Mouse (Mus musculus): ENCODE measurements around the gene Spast. TPM values are rescaled to one million over a fixed set of nuclear protein-coding genes. Genes with fewer than 3 reads are reported as not detected.

Gene Spast
- polyA plus RNA-seq, 1 experiment from 2014 or later: 41.1 TPM

DNA sequence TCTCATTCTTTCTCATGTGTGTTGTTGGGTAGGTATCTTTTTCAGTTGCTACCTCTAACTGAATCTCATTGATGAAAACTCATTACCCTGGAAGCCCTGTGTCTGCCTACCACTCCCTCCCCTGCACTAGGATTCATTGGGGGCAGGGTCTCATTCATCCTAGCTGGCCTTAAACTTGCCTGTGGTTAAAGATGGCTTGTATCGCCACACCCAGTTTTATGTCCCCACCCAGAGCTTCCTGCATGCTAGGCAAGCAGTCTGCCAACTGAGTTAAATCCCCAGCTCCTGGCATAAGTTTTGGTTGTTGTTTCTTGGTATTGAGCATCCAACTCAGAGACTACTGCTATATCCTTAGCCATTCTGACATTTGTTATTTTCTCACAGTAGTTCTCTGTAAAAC is 24.8 kb downstream of the Spast start:
- Histone ChIP-seq H3K36me3 (ENCODE audit: control insufficient read depth, insufficient read depth, low read length) (peaks cover 2% of the 10 kb centered on the region; the same call in 1 of the 2 replicates), H3K4me2 (ENCODE audit: low read depth, low read length, severe bottlenecking) (no peak overlapping the region), H3K27ac (ENCODE audit: low read depth, low read length) (no peak overlapping the region), H3K4me1 (replicated peaks; ENCODE audit: control insufficient read depth, insufficient read depth, low read length) (no peaks in the 10 kb centered on the region), H3K9ac (ENCODE audit: low read length) (no peak overlapping the region), H3K9me3 (ENCODE audit: control insufficient read depth, low read length) (no peaks in the 10 kb centered on the region), H3K27me3 (ENCODE audit: control insufficient read depth, insufficient read depth, low read length) (no peaks in the 10 kb centered on the region), H3K4me3 (ENCODE audit: low read depth, low read length) (no peak overlapping the region)
- WGBS: 92% methylated on average over 1 of the region's 1 CpGs
- ATAC-seq (replicated peaks; ENCODE audit: low FRiP score) (no peak), DNase-seq (ENCODE audit: low spot score) (no peak)

DNA sequence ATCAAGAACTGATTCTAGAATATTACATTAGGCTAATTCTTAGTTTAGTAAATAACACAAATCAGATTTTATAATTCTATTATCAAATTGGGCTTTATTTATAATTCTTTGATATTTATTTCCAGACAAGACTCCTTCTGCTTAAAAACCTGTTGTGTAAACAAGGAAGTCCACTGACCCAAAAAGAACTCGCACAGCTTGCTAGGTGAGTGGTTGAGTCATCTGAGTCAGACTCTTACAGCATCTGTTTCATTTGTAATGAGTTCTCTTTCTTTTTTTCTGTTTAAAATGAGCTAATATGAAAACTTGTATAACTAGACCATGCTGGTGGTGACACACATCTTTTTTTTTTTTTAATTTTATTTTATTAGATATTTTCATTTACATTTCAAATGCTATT is 38.1 kb downstream of the Spast start:
- no peak overlapping the region for H3K4me2 ChIP-seq (ENCODE audit: low read depth, low read length, severe bottlenecking)
- no peak overlapping the region for H3K27ac ChIP-seq (ENCODE audit: low read depth, low read length)
- ATAC-seq (replicated peaks; ENCODE audit: low FRiP score) (no peak), DNase-seq (ENCODE audit: low spot score) (no peak)
- no peaks in the 10 kb centered on the region for H3K27me3 ChIP-seq (ENCODE audit: control insufficient read depth, insufficient read depth, low read length)
- H3K9me3 ChIP-seq (ENCODE audit: control insufficient read depth, low read length): no peaks in the 10 kb centered on the region
- WGBS: 94% methylated on average over 1 of the region's 1 CpGs
- peaks cover 2% of the 10 kb centered on the region; the same call in 1 of the 2 replicates for H3K36me3 ChIP-seq (ENCODE audit: control insufficient read depth, insufficient read depth, low read length)
- no peak overlapping the region for H3K9ac ChIP-seq (ENCODE audit: low read length)
- no peak overlapping the region for H3K4me3 ChIP-seq (ENCODE audit: low read depth, low read length)
- H3K4me1 ChIP-seq (replicated peaks; ENCODE audit: control insufficient read depth, insufficient read depth, low read length): no peaks in the 10 kb centered on the region

DNA sequence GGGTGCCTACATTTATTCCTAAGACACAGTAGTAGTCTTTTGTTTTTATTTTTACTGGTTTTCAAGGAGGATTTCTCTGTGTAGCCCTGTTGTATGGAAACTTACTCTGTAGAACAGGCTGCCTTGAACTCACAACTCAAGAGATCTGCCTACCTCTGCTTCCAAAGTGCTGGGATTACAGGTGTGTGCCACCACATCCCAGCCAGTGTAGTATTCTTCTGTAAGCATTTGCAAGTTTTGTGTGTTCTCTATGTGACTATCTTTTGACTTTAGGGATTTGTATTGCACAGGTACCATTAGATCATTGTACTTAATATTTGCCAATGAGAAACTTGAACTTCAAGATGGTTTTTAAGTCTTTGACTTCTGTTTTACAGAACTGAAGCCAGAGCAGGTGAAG is 47.9 kb downstream of the Spast start:
- no peak overlapping the region for H3K27ac ChIP-seq (ENCODE audit: low read depth, low read length)

DNA sequence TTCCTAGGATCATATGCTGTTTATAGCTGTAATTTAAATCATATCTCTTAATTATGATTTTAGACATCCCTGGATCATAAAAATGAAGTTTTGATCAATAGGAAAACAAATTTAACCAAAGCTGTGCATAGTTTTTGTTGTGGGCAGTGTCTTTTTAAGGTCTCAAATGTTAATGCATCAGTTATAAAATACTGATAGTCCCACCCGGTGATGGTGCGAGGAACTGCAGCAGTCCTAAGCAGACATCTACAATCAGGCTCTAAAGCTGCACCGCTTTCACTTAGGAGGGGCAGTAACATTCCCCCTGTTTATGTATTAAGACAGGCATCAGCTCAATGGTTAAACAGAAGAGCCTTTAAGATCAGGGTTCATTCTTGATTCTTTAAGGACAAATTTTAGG is 51.1 kb downstream of the Spast start:
- no peak overlapping the region for H3K4me2 ChIP-seq (ENCODE audit: low read depth, low read length, severe bottlenecking)
- no peak overlapping the region for H3K27ac ChIP-seq (ENCODE audit: low read depth, low read length)
- peaks cover 3% of the 10 kb centered on the region; the same call in 1 of the 2 replicates for H3K36me3 ChIP-seq (ENCODE audit: control insufficient read depth, insufficient read depth, low read length)
- 84% methylated on average over 3 of the region's 3 CpGs for WGBS
- H3K27me3 ChIP-seq (ENCODE audit: control insufficient read depth, insufficient read depth, low read length): no peaks in the 10 kb centered on the region
- H3K4me1 ChIP-seq (replicated peaks; ENCODE audit: control insufficient read depth, insufficient read depth, low read length): no peaks in the 10 kb centered on the region
- ATAC-seq (replicated peaks; ENCODE audit: low FRiP score) (no peak), DNase-seq (ENCODE audit: low spot score) (no peak)
- H3K9ac ChIP-seq (ENCODE audit: low read length): no peak overlapping the region
- no peak overlapping the region for H3K4me3 ChIP-seq (ENCODE audit: low read depth, low read length)
- H3K9me3 ChIP-seq (ENCODE audit: control insufficient read depth, low read length): no peaks in the 10 kb centered on the region

More for the DNA sequence above, 47.9 kb downstream of the Spast start:
- H3K4me1 ChIP-seq (replicated peaks; ENCODE audit: control insufficient read depth, insufficient read depth, low read length): no peaks in the 10 kb centered on the region
- no peak overlapping the region for H3K9ac ChIP-seq (ENCODE audit: low read length)
- ATAC-seq (replicated peaks; ENCODE audit: low FRiP score) (no peak), DNase-seq (ENCODE audit: low spot score) (no peak)
- H3K4me3 ChIP-seq (ENCODE audit: low read depth, low read length): no peak overlapping the region
- peaks cover 11% of the 10 kb centered on the region; the same call in 1 of the 2 replicates for H3K36me3 ChIP-seq (ENCODE audit: control insufficient read depth, insufficient read depth, low read length)
- no peak overlapping the region for H3K4me2 ChIP-seq (ENCODE audit: low read depth, low read length, severe bottlenecking)
- H3K27me3 ChIP-seq (ENCODE audit: control insufficient read depth, insufficient read depth, low read length): no peaks in the 10 kb centered on the region
- no peaks in the 10 kb centered on the region for H3K9me3 ChIP-seq (ENCODE audit: control insufficient read depth, low read length)

DNA sequence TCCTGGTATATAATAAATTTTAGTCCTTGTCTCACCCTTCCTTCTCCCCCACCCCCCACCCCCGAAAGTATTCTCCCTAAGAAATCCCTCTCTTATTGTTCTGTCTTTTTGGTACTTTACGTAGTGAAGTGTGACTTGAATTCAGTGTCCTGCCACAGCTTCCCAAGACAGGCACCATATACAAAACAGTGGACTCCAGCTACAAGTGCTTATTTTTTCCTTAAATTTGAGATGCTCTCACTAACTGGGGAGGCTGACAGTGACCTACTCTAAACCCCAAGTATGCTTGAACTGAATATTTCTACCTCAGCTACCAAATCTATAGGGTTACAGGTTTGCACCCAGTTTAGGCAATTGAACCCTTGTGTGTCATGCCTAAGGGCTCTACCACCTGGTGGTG is 55.6 kb downstream of the Spast start:
- no peaks in the 10 kb centered on the region for H3K36me3 ChIP-seq (ENCODE audit: control insufficient read depth, insufficient read depth, low read length)
- H3K4me3 ChIP-seq (ENCODE audit: low read depth, low read length): no peak overlapping the region
- H3K4me2 ChIP-seq (ENCODE audit: low read depth, low read length, severe bottlenecking): no peak overlapping the region
- H3K9ac ChIP-seq (ENCODE audit: low read length): no peak overlapping the region
- no peak for DNase-seq (ENCODE audit: low spot score)
- H3K27ac ChIP-seq (ENCODE audit: low read depth, low read length): no peak overlapping the region
- WGBS: 81% methylated on average over 2 of the region's 2 CpGs
- no peaks in the 10 kb centered on the region for H3K27me3 ChIP-seq (ENCODE audit: control insufficient read depth, insufficient read depth, low read length)
- H3K4me1 ChIP-seq (replicated peaks; ENCODE audit: control insufficient read depth, insufficient read depth, low read length): no peaks in the 10 kb centered on the region; the same call in 1 of the 2 replicates
- no peak for ATAC-seq (replicated peaks; ENCODE audit: low FRiP score)
- no peaks in the 10 kb centered on the region for H3K9me3 ChIP-seq (ENCODE audit: control insufficient read depth, low read length)

DNA sequence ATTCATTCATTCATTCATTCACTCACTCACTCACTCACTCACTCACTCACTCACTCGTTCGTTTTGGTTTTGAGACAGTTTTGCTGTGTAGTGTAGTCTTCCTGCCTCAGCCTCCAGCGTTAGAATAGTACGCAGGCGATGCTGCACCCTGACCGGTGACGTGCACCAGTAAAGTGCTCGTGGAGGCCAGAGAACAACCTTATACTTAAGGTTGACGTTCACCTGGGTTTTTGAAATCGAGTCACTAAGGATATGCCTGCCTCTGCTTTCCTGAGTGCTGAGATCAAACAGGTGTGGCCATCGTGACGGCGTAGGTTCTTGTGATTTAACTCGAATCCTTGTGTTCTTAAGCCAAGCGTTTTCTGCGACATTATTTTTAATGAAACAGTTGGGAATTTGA is 56.1 kb downstream of the Spast start:
- Histone ChIP-seq H3K9ac (ENCODE audit: low read length) (peak overlapping the region; percentile 58), H3K36me3 (ENCODE audit: control insufficient read depth, insufficient read depth, low read length) (no peaks in the 10 kb centered on the region), H3K9me3 (ENCODE audit: control insufficient read depth, low read length) (no peaks in the 10 kb centered on the region), H3K27me3 (ENCODE audit: control insufficient read depth, insufficient read depth, low read length) (no peaks in the 10 kb centered on the region), H3K27ac (ENCODE audit: low read depth, low read length) (no peak overlapping the region), H3K4me2 (ENCODE audit: low read depth, low read length, severe bottlenecking) (peak overlapping the region; percentile 59), H3K4me1 (replicated peaks; ENCODE audit: control insufficient read depth, insufficient read depth, low read length) (no peaks in the 10 kb centered on the region; the same call in 1 of the 2 replicates), H3K4me3 (ENCODE audit: low read depth, low read length) (peak overlapping the region; percentile 81)
- DNase-seq (ENCODE audit: low spot score) (no peak), ATAC-seq (replicated peaks; ENCODE audit: low FRiP score) (peak; percentile 28; the same call in 1 of the 2 replicates)
- 30% methylated on average over 16 of the region's 16 CpGs for WGBS

DNA sequence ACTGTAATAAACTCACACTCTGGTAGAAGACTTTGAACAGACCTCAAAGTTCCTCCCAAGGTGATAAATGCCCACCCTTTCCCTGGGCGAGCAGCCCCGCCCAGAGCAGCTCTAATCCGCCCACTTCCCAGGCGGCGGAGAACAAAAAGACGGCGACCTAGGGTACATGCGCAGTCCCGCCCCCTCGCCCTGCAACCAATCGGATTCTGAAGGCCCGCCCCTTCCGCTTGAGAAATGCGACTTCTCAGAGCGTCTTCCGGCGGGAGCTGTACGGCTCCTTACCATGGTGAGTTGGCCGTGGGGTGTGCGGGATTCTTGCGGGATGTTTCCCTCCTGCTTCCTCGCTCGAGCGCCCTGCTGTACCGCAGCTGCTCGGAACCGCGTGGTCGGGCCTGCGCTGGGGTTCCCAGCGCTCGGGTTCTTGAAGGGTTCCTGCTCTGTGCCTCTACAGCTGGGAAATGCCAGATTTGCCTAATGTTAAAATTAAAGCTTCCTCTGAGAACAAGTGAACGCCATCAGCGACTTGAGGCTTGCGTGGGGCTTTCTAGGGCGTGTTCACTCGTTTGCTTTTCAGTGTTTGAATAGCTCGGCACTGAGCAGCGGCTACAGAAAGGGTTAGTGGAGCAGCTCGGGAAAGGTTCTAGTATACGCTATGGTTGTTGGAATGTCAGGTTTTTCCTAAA is 56.7 kb downstream of the Spast start, which contains the start of gene Slc30a6:
TSS of gene Slc30a6 (plus strand) at position 226 of the 683 bp plus-strand sequence.
- Histone ChIP-seq H3K4me1 (replicated peaks; ENCODE audit: control insufficient read depth, insufficient read depth, low read length) (no peaks in the 10 kb centered on the region; the same call in 1 of the 2 replicates), H3K9me3 (ENCODE audit: control insufficient read depth, low read length) (no peaks in the 10 kb centered on the region), H3K27me3 (ENCODE audit: control insufficient read depth, insufficient read depth, low read length) (no peaks in the 10 kb centered on the region), H3K9ac (ENCODE audit: low read length) (peak within 1 kb of the TSS; percentile 89), H3K36me3 (ENCODE audit: control insufficient read depth, insufficient read depth, low read length) (no peaks in the 10 kb centered on the region), H3K27ac (ENCODE audit: low read depth, low read length) (peak within 1 kb of the TSS; percentile 73; the same call in 1 of the 2 replicates), H3K4me3 (ENCODE audit: low read depth, low read length) (peak within 1 kb of the TSS; percentile 81), H3K4me2 (ENCODE audit: low read depth, low read length, severe bottlenecking) (peak within 1 kb of the TSS; percentile 59)
- under 1% methylated on average over 41 of the region's 41 CpGs for WGBS
- ATAC-seq (replicated peaks; ENCODE audit: low FRiP score) (peak; percentile 100), DNase-seq (ENCODE audit: low spot score) (peak; percentile 96)

DNA sequence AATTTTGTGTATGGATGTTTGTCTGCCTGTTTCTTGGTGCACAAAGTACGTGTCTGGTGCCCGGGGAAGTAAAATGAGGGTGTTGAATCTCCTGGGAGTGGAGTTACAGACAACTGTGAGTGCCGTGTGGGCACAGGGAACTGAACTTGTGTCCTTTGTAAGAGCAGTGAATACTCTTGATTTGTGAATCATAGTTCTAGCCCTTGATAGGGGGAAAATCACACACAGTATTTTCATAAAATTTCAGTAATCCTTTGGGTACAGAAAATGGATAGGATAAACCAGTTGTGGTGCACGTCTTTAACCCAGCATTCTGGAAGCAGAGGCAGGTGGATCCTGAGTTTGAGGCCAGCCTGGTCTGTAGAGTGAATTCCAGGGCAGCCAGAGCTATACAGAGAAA is 58.0 kb downstream of the Spast start:
- no peak for DNase-seq (ENCODE audit: low spot score)
- Histone ChIP-seq H3K27me3 (ENCODE audit: control insufficient read depth, insufficient read depth, low read length) (no peaks in the 10 kb centered on the region), H3K27ac (ENCODE audit: low read depth, low read length) (no peak overlapping the region), H3K9ac (ENCODE audit: low read length) (peak overlapping the region; percentile 89; the same call in 1 of the 2 replicates), H3K4me1 (replicated peaks; ENCODE audit: control insufficient read depth, insufficient read depth, low read length) (no peaks in the 10 kb centered on the region; the same call in 1 of the 2 replicates), H3K36me3 (ENCODE audit: control insufficient read depth, insufficient read depth, low read length) (no peaks in the 10 kb centered on the region), H3K4me3 (ENCODE audit: low read depth, low read length) (no peak overlapping the region), H3K9me3 (ENCODE audit: control insufficient read depth, low read length) (no peaks in the 10 kb centered on the region), H3K4me2 (ENCODE audit: low read depth, low read length, severe bottlenecking) (peak overlapping the region; percentile 54; the same call in 1 of the 2 replicates)
- WGBS: 84% methylated on average over 4 of the region's 4 CpGs
- ATAC-seq (replicated peaks; ENCODE audit: low FRiP score): no peak

DNA sequence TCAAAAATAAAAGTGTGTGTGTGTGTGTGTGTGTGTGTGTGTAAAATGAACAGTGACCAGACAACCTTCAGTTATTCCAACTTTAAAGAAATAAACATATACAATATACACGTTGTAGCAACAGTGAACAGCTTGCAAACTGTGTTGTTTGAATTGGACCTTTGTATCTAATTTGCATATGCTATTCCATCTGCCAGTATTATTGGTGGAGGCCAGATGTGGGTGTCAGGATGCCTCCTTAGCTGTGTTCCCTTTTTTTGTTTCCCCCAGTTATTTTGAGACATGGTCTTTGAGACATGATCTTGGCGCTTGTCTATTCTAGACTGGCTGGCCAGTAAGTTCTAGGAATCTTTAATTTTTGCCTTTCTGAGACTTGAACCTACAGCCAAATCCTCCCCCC is 58.4 kb downstream of the Spast start:
- WGBS: 88% methylated on average over 2 of the region's 2 CpGs
- H3K4me1 ChIP-seq (replicated peaks; ENCODE audit: control insufficient read depth, insufficient read depth, low read length): no peaks in the 10 kb centered on the region; the same call in 1 of the 2 replicates
- H3K9ac ChIP-seq (ENCODE audit: low read length): no peak overlapping the region
- H3K4me2 ChIP-seq (ENCODE audit: low read depth, low read length, severe bottlenecking): no peak overlapping the region
- DNase-seq (ENCODE audit: low spot score): no peak
- H3K36me3 ChIP-seq (ENCODE audit: control insufficient read depth, insufficient read depth, low read length): no peaks in the 10 kb centered on the region
- H3K27ac ChIP-seq (ENCODE audit: low read depth, low read length): no peak overlapping the region
- no peak for ATAC-seq (replicated peaks; ENCODE audit: low FRiP score)
- no peaks in the 10 kb centered on the region for H3K27me3 ChIP-seq (ENCODE audit: control insufficient read depth, insufficient read depth, low read length)
- no peak overlapping the region for H3K4me3 ChIP-seq (ENCODE audit: low read depth, low read length)
- no peaks in the 10 kb centered on the region for H3K9me3 ChIP-seq (ENCODE audit: control insufficient read depth, low read length)

Measured in forebrain, embryonic 11.5 days (tissue).